Mouse (Mus musculus) lung, adult 18-20 months (tissue): ENCODE results near the gene Nkap.
"Not testable (repeated sequence)": the region's sequence is repeated elsewhere in the genome, so short reads cannot be mapped to it uniquely, and the experiment has no call there.

Experiments
- DNase-seq, 2 experiments: peaks; one replicate each; pipeline ENCODE4 v3.0.0; 2022; ENCODE audit warnings: mixed read lengths in 2 of 2

Gene Nkap

DNA sequence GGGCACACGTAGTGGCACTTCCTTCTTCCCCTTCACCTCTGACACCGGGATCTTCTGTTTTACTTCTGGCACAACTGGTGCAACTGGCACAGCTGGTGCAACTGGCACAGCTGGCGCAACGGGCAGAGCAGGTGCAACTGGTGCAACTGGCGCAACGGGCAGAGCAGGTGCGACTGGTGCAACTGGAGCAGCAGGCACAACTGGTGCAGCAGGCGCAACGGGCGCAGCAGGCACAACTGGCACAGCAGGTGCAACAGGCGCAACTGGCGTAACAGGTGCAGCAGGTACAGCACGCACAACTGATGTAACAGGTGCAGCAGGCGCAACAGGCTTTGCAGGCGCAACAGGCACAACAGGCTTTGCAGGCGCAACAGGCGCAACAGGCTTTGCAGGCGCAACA, 36.5 kb downstream of the Nkap start:
- DNase-seq, result no peak

DNA sequence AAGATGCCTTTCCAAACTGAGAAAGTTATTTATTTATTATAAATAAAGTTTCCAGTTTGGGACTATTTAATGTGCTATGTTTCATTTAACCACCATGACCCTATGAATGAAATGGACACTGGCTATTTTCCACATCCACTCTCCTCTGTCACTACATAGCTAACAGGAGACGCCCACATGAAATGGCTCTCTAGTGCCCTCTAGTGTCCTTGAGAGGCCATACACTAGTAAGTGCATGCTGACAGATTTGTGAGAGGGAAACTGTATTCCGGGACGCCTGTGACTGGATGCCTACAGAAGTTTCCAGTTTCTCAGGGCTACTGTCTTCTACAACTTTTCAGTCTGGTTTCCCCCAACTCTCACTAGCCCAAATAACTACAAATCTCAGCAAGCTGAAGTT, 40.5 kb downstream of the Nkap start:
- DNase-seq, result peak; percentile 27 to 57

DNA sequence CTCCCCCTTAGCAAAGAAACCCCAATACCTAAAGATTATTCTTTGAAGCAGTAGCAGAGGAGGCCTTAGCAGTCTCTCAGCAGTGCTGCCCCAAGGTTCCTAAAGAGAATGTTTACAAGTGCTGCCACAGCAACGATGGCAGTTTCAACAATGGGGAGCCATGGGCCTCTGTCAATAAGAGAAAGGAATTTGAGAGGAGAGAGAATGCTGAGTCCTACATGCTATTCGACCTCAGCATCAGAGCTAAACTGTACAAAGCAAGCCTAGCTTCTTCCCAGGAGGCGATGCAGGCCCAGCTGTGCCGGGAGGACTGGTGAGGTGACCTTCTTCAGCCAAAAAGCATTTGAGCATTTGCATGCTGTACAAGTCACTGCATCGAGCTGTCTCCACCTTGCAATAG, 42.1 kb downstream of the Nkap start, which contains the start of gene Akap14:
Gene Akap14, minus strand, starts transcription at position 101 of the 400 bp plus-strand sequence.
- DNase-seq, result no peak

DNA sequence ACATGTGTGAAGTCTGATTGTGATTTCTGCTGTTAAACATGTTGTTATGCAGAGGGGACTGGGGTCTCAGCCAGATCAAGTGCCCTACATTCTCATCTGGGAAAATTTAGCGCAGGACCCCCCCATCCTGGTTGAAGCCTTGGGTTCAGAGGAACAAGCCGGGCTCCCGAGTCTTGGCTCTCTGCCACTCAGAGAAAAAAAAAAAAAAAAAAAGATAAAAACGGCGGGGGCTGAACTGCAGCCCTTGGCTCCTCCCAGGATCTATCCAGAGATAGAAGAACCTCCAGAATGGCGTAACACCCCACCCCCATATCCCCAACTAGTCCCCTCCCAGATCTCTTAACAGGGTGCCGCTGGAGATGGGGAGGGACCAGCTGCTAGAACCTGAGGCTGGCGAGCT, 57.8 kb downstream of the Nkap start:
- DNase-seq, result not testable (repeated sequence)

DNA sequence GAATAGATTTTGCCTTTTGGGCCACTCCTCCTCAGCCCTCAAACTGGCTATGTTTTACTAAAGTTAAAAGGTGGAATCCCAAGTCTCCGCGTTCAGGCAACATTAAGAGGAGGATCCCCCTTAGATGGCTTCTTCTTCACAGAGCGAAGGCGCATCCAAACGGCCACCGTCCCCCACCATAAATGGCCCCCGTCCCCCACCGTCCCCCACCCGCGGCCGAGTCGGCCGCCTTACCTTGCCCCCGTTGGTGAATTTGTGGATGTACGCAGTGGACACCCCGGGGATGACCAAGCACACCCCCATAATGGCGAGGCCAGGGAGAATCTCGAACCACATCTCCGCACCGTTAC, 64.1 kb downstream of the Nkap start:
- DNase-seq, result no peak

GRCm38 (mm10) chrX:37191105-37191743, 64.6 kb downstream of the Nkap start, which contains the start of the genes Ndufa1 and Rnf113a1:
Gene Ndufa1 (minus strand): TSS chrX:37191163.
Gene Rnf113a1 (plus strand): TSS chrX:37191245.
- peak; percentile 83 for DNase-seq

DNA sequence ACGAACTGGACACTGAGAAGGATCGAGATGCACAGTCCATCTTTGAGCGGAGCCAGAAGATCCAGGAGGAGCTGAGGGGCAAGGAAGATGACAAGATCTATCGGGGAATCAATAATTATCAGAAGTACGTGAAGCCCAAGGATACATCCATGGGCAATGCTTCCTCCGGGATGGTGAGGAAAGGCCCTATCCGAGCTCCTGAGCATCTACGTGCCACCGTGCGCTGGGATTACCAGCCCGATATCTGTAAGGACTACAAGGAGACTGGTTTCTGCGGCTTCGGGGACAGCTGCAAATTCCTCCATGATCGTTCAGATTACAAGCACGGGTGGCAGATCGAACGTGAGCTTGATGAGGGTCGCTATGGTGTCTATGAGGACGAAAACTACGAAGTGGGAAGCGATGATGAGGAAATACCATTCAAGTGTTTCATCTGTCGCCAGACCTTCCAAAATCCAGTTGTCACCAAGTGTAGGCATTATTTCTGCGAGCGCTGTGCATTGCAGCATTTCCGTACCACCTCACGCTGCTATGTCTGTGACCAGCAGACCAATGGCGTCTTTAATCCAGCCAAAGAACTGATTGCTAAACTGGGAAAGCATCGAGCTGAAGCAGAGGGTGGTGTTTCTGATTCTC, 65.3 kb downstream of the Nkap start:
- DNase-seq, result peak; percentile 1 to 3

DNA sequence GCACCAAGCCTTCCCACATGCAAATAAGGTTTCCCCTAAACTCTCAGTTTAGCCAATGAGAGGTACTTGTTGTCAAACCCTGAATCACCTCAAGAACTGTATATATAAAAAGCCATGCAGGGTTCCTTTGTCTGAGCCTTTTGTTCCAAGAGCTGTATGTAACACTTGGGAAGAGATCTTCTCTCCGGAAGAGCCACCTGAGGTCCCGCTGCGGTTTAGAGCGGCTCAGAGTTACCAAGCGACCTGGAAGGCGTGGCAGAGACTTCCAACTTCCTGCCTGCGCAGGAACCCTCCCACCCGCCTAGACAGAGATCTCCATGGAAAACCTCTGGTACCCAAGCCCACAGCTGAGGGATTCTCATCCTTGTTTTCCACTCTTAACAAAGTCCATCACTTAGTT, 72.1 kb downstream of the Nkap start:
- no peak for DNase-seq
